Mouse (Mus musculus) effector memory CD4-positive, alpha-beta T cell, adult 7 months (primary cell): ENCODE measurements around the gene Gm266. TPM values are rescaled to one million over a fixed set of nuclear protein-coding genes. Genes with fewer than 3 reads are reported as not detected.

ENCODE experiments used
- polyA plus RNA-seq: library from polyadenylated mRNA; unstranded; fragments of 100-300 nt; shearing (Covaris generic); gene quantifications from one replicate; pipeline ENCODE4 v1.2.1, GENCODE M21; 2017

Gene Gm266
- not detected for polyA plus RNA-seq

GRCm38 (mm10) chr12:111485652-111486306 is at the start of gene Gm266:
Gene Gm266, minus strand, starts transcription at chr12:111485823.

GRCm38 (mm10) chr12:111442309-111443010 is 43.2 kb downstream of the Gm266 start, which contains the start of gene Tnfaip2:
Gene Tnfaip2, plus strand, starts transcription at chr12:111442469.

Other genes starting within 250 kb of the Gm266 start
- 0.29 TPM for gene Amn, start 214.7 kb downstream of the Gm266 start, polyA plus RNA-seq
- 1.0 TPM for gene Cdc42bpb, start 108.1 kb downstream of the Gm266 start, polyA plus RNA-seq
- not detected for gene Lbhd2, start 79.0 kb downstream of the Gm266 start, polyA plus RNA-seq
- gene Exoc3l4, start 68.8 kb downstream of the Gm266 start, polyA plus RNA-seq: 0.63 TPM
- gene Tnfaip2, start 43.4 kb downstream of the Gm266 start, polyA plus RNA-seq: 0.10 TPM
- gene Eif5, start 52.2 kb upstream of the Gm266 start, polyA plus RNA-seq: 1,140 TPM
- gene Mark3, start 88.7 kb upstream of the Gm266 start, polyA plus RNA-seq: 77.7 TPM
- 52.4 TPM for gene Ckb, start 186.5 kb upstream of the Gm266 start, polyA plus RNA-seq
- gene Trmt61a, start 192.3 kb upstream of the Gm266 start, polyA plus RNA-seq: 13.6 TPM
- 51.1 TPM for gene Bag5, start 227.4 kb upstream of the Gm266 start, polyA plus RNA-seq
- 39.0 TPM for gene Apopt1, start 227.4 kb upstream of the Gm266 start, polyA plus RNA-seq